Mouse (Mus musculus) E14TG2a.4 (cell line): ENCODE measurements around the gene Mtap.

Experiments used
- H3K27me3 ChIP-seq: 2 replicates; pipeline ENCODE4 v1.6.1; 2014; ENCODE audit warnings: low read length, control low read depth; ENCODE audit not compliant: insufficient read depth
- H3K36me3 ChIP-seq: 2 replicates; pipeline ENCODE4 v1.6.1; 2014; ENCODE audit warnings: low read length, control low read depth; ENCODE audit not compliant: insufficient read depth
- H3K4me1 ChIP-seq: replicated peaks from 2 replicates; pipeline ENCODE4 v1.6.1; 2014; ENCODE audit warnings: low read depth, low read length, control low read depth
- H3K4me3 ChIP-seq: replicated peaks from 2 replicates; pipeline ENCODE4 v1.5.1; 2014; ENCODE audit warnings: mild to moderate bottlenecking, low read length
- H3K9me3 ChIP-seq: 2 replicates; pipeline ENCODE4 v1.6.1; 2014; ENCODE audit warnings: low read length, control low read depth
- CTCF ChIP-seq: conservative IDR thresholded peaks from 2 replicates; pipeline ENCODE4 v1.5.1; 2014; ENCODE audit warnings: low read length
- NANOG ChIP-seq: IDR thresholded peaks from 2 replicates; pipeline ENCODE4 v1.6.1; 2014; ENCODE audit warnings: borderline replicate concordance, low read length, mixed read lengths
- POU5F1 ChIP-seq: IDR thresholded peaks from 2 replicates; pipeline ENCODE4 v1.6.1; 2014; ENCODE audit warnings: low read length, borderline replicate concordance

Gene Mtap

GRCm38 (mm10) chr4:89145409-89145808 is 8.5 kb downstream of the Mtap start:
- peaks cover 56% of the 10 kb centered on the region for H3K36me3 ChIP-seq
- H3K27me3 ChIP-seq = no peaks in the 10 kb centered on the region
- H3K4me1 ChIP-seq = peaks cover 26% of the 10 kb centered on the region
- no peaks in the 10 kb centered on the region for H3K9me3 ChIP-seq
- TF ChIP-seq CTCF (peak; percentile 85), POU5F1 (no peak), NANOG (no peak)
- no peak overlapping the region for H3K4me3 ChIP-seq

GRCm38 (mm10) chr4:89146291-89146690 is 9.4 kb downstream of the Mtap start:
- H3K4me3 ChIP-seq = no peak overlapping the region
- peaks cover 26% of the 10 kb centered on the region for H3K4me1 ChIP-seq
- H3K36me3 ChIP-seq = peaks cover 56% of the 10 kb centered on the region
- TF ChIP-seq NANOG = no peak
- TF ChIP-seq CTCF = peak; percentile 50
- no peak for TF ChIP-seq POU5F1
- no peaks in the 10 kb centered on the region for H3K27me3 ChIP-seq
- H3K9me3 ChIP-seq = no peaks in the 10 kb centered on the region

- Histone ChIP-seq H3K4me3 (no peak overlapping the region), H3K4me1 (peaks cover 23% of the 10 kb centered on the region), H3K9me3 (no peaks in the 10 kb centered on the region), H3K27me3 (no peaks in the 10 kb centered on the region), H3K36me3 (peaks cover 51% of the 10 kb centered on the region)
- TF ChIP-seq CTCF (no peak), NANOG (no peak), POU5F1 (no peak)
Observed at GRCm38 (mm10) chr4:89149261-89149660, 12.3 kb downstream of the Mtap start.

- H3K27me3 ChIP-seq = no peaks in the 10 kb centered on the region
- H3K36me3 ChIP-seq = peaks cover 91% of the 10 kb centered on the region
- no peak overlapping the region for H3K4me3 ChIP-seq
- no peak for TF ChIP-seq NANOG
- no peak for TF ChIP-seq CTCF
- no peak for TF ChIP-seq POU5F1
- H3K9me3 ChIP-seq = no peaks in the 10 kb centered on the region
- H3K4me1 ChIP-seq = no peaks in the 10 kb centered on the region
Observed at GRCm38 (mm10) chr4:89161389-89161788, 24.5 kb downstream of the Mtap start.

GRCm38 (mm10) chr4:89162496-89162895 is 25.6 kb downstream of the Mtap start:
- Histone ChIP-seq H3K4me1 (no peaks in the 10 kb centered on the region), H3K27me3 (no peaks in the 10 kb centered on the region), H3K4me3 (no peak overlapping the region), H3K36me3 (peaks cover 91% of the 10 kb centered on the region), H3K9me3 (no peaks in the 10 kb centered on the region)
- no peak for TF ChIP-seq POU5F1
- TF ChIP-seq NANOG = no peak
- TF ChIP-seq CTCF = no peak

- Histone ChIP-seq H3K9me3 (no peaks in the 10 kb centered on the region), H3K4me1 (peaks cover 2% of the 10 kb centered on the region; the same call in 1 of the 2 replicates), H3K4me3 (no peak overlapping the region), H3K27me3 (no peaks in the 10 kb centered on the region), H3K36me3 (peaks cover 90% of the 10 kb centered on the region)
- TF ChIP-seq CTCF (no peak), POU5F1 (no peak), NANOG (no peak)
Observed at GRCm38 (mm10) chr4:89163613-89164012, 26.7 kb downstream of the Mtap start.

GRCm38 (mm10) chr4:89164681-89165080 is 27.8 kb downstream of the Mtap start:
- TF ChIP-seq CTCF (no peak), POU5F1 (no peak), NANOG (no peak)
- Histone ChIP-seq H3K36me3 (peaks cover 86% of the 10 kb centered on the region), H3K27me3 (no peaks in the 10 kb centered on the region), H3K4me3 (no peak overlapping the region), H3K9me3 (no peaks in the 10 kb centered on the region), H3K4me1 (peaks cover 8% of the 10 kb centered on the region; the same call in 1 of the 2 replicates)

GRCm38 (mm10) chr4:89168877-89169276 is 32.0 kb downstream of the Mtap start:
- Histone ChIP-seq H3K27me3 (no peaks in the 10 kb centered on the region), H3K9me3 (peaks cover 6% of the 10 kb centered on the region), H3K4me1 (peaks cover 8% of the 10 kb centered on the region; the same call in 1 of the 2 replicates), H3K36me3 (peaks cover 78% of the 10 kb centered on the region), H3K4me3 (no peak overlapping the region)
- no peak for TF ChIP-seq NANOG
- TF ChIP-seq CTCF = no peak
- TF ChIP-seq POU5F1 = no peak

GRCm38 (mm10) chr4:89169739-89170138 is 32.8 kb downstream of the Mtap start:
- peaks cover 78% of the 10 kb centered on the region for H3K36me3 ChIP-seq
- H3K4me1 ChIP-seq = peaks cover 8% of the 10 kb centered on the region; the same call in 1 of the 2 replicates
- H3K9me3 ChIP-seq = peaks cover 14% of the 10 kb centered on the region
- no peak overlapping the region for H3K4me3 ChIP-seq
- no peak for TF ChIP-seq CTCF
- TF ChIP-seq POU5F1 = no peak
- TF ChIP-seq NANOG = no peak
- H3K27me3 ChIP-seq = no peaks in the 10 kb centered on the region
